Mouse (Mus musculus) regulatory T cell (primary cell): Measurements from ENCODE around the gene 3110082I17Rik.
"Not testable (repeated sequence)": the region's sequence is repeated elsewhere in the genome, so short reads cannot be mapped to it uniquely, and the experiment has no call there.

Experiments used
- in situ Hi-C: fragments of 300-600 bp; cut with MboI, MseI; formaldehyde crosslinking; loops from one replicate; pipeline ENCODE4 v1.15.1; 2025; ENCODE audit warnings: high pct_unique_total_duplicates

Gene 3110082I17Rik

GRCm38 (mm10) chr5:139397959-139398753 lies 62.2 kb downstream of the 3110082I17Rik start:
- in situ Hi-C loops: no loop called here

GRCm38 (mm10) chr5:139397359-139397916 lies 62.9 kb downstream of the 3110082I17Rik start:
- in situ Hi-C loops: no loop called here

- in situ Hi-C loops: no loop called here
Measured at GRCm38 (mm10) chr5:139395528-139395927, 64.8 kb downstream of the 3110082I17Rik start.

GRCm38 (mm10) chr5:139394399-139394798 lies 65.9 kb downstream of the 3110082I17Rik start:
- in situ Hi-C loops: no loop called here

- in situ Hi-C loops: no loop called here
Measured at GRCm38 (mm10) chr5:139393197-139393588, 67.1 kb downstream of the 3110082I17Rik start.

- in situ Hi-C loops: no loop called here
Measured at GRCm38 (mm10) chr5:139392219-139393196, 67.8 kb downstream of the 3110082I17Rik start.

- in situ Hi-C loops: no loop called here
Measured at GRCm38 (mm10) chr5:139391309-139391990, 68.9 kb downstream of the 3110082I17Rik start.

GRCm38 (mm10) chr5:139390324-139391119 lies 69.8 kb downstream of the 3110082I17Rik start:
- in situ Hi-C loops: not testable (repeated sequence)

GRCm38 (mm10) chr5:139389676-139390061 lies 70.7 kb downstream of the 3110082I17Rik start:
- in situ Hi-C loops: loop anchor here (5.0 kb wide), 1 partner anchor 1258 kb away; the partner anchor contains the start of gene Ttyh3

- in situ Hi-C loops: loop anchor here (5.0 kb wide), 1 partner anchor 1258 kb away; the partner anchor contains the start of gene Ttyh3
Measured at GRCm38 (mm10) chr5:139388694-139389675, 71.3 kb downstream of the 3110082I17Rik start.

- in situ Hi-C loops: loop anchor here (5.0 kb wide), 1 partner anchor 1259 kb away; the partner anchor contains the start of gene Ttyh3
Measured at GRCm38 (mm10) chr5:139388195-139388570, 72.1 kb downstream of the 3110082I17Rik start.

GRCm38 (mm10) chr5:139387329-139388194 lies 72.8 kb downstream of the 3110082I17Rik start:
- in situ Hi-C loops: loop anchor here (5.0 kb wide), 1 partner anchor 1260 kb away; the partner anchor contains the start of gene Ttyh3

- in situ Hi-C loops: loop anchor here (5.0 kb wide), 1 partner anchor 1261 kb away; the partner anchor contains the start of gene Ttyh3
Measured at GRCm38 (mm10) chr5:139386047-139386446, 74.3 kb downstream of the 3110082I17Rik start.

GRCm38 (mm10) chr5:139384531-139384930 lies 75.8 kb downstream of the 3110082I17Rik start:
- in situ Hi-C loops: no loop called here

- in situ Hi-C loops: no loop called here
Measured at GRCm38 (mm10) chr5:139383234-139383633, 77.1 kb downstream of the 3110082I17Rik start.

GRCm38 (mm10) chr5:139382760-139383159 lies 77.6 kb downstream of the 3110082I17Rik start:
- in situ Hi-C loops: no loop called here

GRCm38 (mm10) chr5:139381586-139382513 lies 78.5 kb downstream of the 3110082I17Rik start:
- in situ Hi-C loops: no loop called here
